Mouse (Mus musculus) neural tube, embryonic 10.5 days (tissue): Measurements from ENCODE around the gene Fitm2.

Source experiments
- DNase-seq: peaks from one replicate; pipeline ENCODE4 v3.0.0-alpha.2; 2017; ENCODE audit warnings: low spot score; ENCODE audit errors: extremely low spot score

Gene Fitm2

GRCm38 (mm10) chr2:163424597-163424996 lies 47.8 kb downstream of the Fitm2 start, which contains the start of gene Oser1:
Oser1 (minus strand) TSS chr2:163424697.
- DNase-seq: no peak

GRCm38 (mm10) chr2:163422895-163423660 lies 49.4 kb downstream of the Fitm2 start:
- DNase-seq: no peak

- DNase-seq: no peak
Measured at GRCm38 (mm10) chr2:163420366-163420886, 52.0 kb downstream of the Fitm2 start.

GRCm38 (mm10) chr2:163419346-163420045 lies 52.9 kb downstream of the Fitm2 start:
- peak; percentile 97 for DNase-seq

- DNase-seq: peak; percentile 75
Measured at GRCm38 (mm10) chr2:163418841-163419345, 53.5 kb downstream of the Fitm2 start.

GRCm38 (mm10) chr2:163417830-163418229 lies 54.6 kb downstream of the Fitm2 start:
- DNase-seq: no peak

GRCm38 (mm10) chr2:163417026-163417425 lies 55.4 kb downstream of the Fitm2 start:
- DNase-seq: no peak
